Mouse (Mus musculus) B cell, adult 62 days (primary cell): ENCODE measurements around the gene Snx17. TPM values are rescaled to one million over a fixed set of nuclear protein-coding genes. Genes with fewer than 3 reads are reported as not detected.

Experiments
- total RNA-seq: library from RNA; stranded (reverse); gene quantifications from 4 replicates; pipeline ENCODE4 v1.2.4, GENCODE M21; 2023

Gene Snx17
- 76.6 to 85.0 TPM (median 80.1 TPM) in 4 replicates for total RNA-seq

GRCm38 (mm10) chr5:31192939-31193630, at the start of gene Snx17, which contains the start of gene Eif2b4:
Gene Snx17, plus strand, starts transcription at chr5:31193227.
Gene Eif2b4, minus strand, starts transcription at chr5:31193430.

GRCm38 (mm10) chr5:31154152-31154553, 38.9 kb upstream of the Snx17 start, which contains the start of gene Mpv17:
Gene Mpv17, minus strand, starts transcription at chr5:31154251.

GRCm38 (mm10) chr5:31179766-31180630, 13.0 kb upstream of the Snx17 start, which contains the start of the genes Gm29609 and Gtf3c2:
Gene Gm29609, minus strand, starts transcription at chr5:31179911.
Gene Gtf3c2, minus strand, starts transcription at chr5:31180144.

GRCm38 (mm10) chr5:31201742-31202590, 8.9 kb downstream of the Snx17 start, which contains the start of gene Zfp513:
Gene Zfp513, minus strand, starts transcription at chr5:31202303.

GRCm38 (mm10) chr5:31220448-31221303, 27.6 kb downstream of the Snx17 start, which contains the start of gene Ppm1g:
Gene Ppm1g, minus strand, starts transcription at chr5:31220687.

GRCm38 (mm10) chr5:31240637-31241521, 47.9 kb downstream of the Snx17 start, which contains the start of the genes Nrbp1 and Gm9970:
Gene Nrbp1, plus strand, starts transcription at chr5:31240864.
Gene Gm9970, minus strand, starts transcription at chr5:31241232.

Other genes with a start within 250 kb of the Snx17 start
- gene Cgref1, start 247.6 kb upstream of the Snx17 start, total RNA-seq = not detected in 4 replicates
- 172 to 183 TPM (median 175 TPM) in 4 replicates for gene Preb, start 232.9 kb upstream of the Snx17 start, total RNA-seq
- gene Tcf23, start 224.6 kb upstream of the Snx17 start, total RNA-seq = not detected in 4 replicates
- gene Atraid, start 144.9 kb upstream of the Snx17 start, total RNA-seq = 37.9 to 46.1 TPM (median 41.7 TPM) in 4 replicates
- 7.6 to 20.0 TPM (median 10.9 TPM) in 4 replicates for gene Slc5a6, start 144.3 kb upstream of the Snx17 start, total RNA-seq
- gene Cad, start 138.4 kb upstream of the Snx17 start, total RNA-seq = 54.8 to 65.9 TPM (median 59.3 TPM) in 4 replicates
- not detected in 4 replicates for gene Dnajc5g, start 86.9 kb upstream of the Snx17 start, total RNA-seq
- gene Slc30a3, start 85.0 kb upstream of the Snx17 start, total RNA-seq = 0.25 to 0.92 TPM (median 0.47 TPM) in 4 replicates
- not detected in 4 replicates for gene Trim54, start 76.5 kb upstream of the Snx17 start, total RNA-seq
- not detected in 4 replicates for gene Ucn, start 54.4 kb upstream of the Snx17 start, total RNA-seq
- gene Mpv17, start 39.0 kb upstream of the Snx17 start, total RNA-seq = 17.5 to 21.4 TPM (median 20.8 TPM) in 4 replicates
- gene Gm29609, start 13.3 kb upstream of the Snx17 start, total RNA-seq = 3.7 to 7.9 TPM (median 4.9 TPM) in 4 replicates
- 190 to 210 TPM (median 197 TPM) in 4 replicates for gene Gtf3c2, start 13.1 kb upstream of the Snx17 start, total RNA-seq
- 35.8 to 48.8 TPM (median 48.1 TPM) in 4 replicates for gene Eif2b4, start 203 bp downstream of the Snx17 start, total RNA-seq
- 63.4 to 83.9 TPM (median 65.2 TPM) in 4 replicates for gene Zfp513, start 9.1 kb downstream of the Snx17 start, total RNA-seq
- gene Ppm1g, start 27.5 kb downstream of the Snx17 start, total RNA-seq = 155 to 180 TPM (median 177 TPM) in 4 replicates
- gene Nrbp1, start 47.6 kb downstream of the Snx17 start, total RNA-seq = 324 to 366 TPM (median 340 TPM) in 4 replicates
- gene Gm9970, start 48.0 kb downstream of the Snx17 start, total RNA-seq = 1.2 TPM in 1 of 4 replicates, not detected in the others
- 24.6 to 30.6 TPM (median 28.6 TPM) in 4 replicates for gene Krtcap3, start 58.5 kb downstream of the Snx17 start, total RNA-seq
- gene Ift172, start 97.9 kb downstream of the Snx17 start, total RNA-seq = 35.4 to 45.0 TPM (median 40.9 TPM) in 4 replicates
- 0.63 to 3.9 TPM (median 1.9 TPM) in 4 replicates for gene Fndc4, start 102.9 kb downstream of the Snx17 start, total RNA-seq
- 0.24 TPM in 1 of 4 replicates, not detected in the others for gene Gckr, start 104.2 kb downstream of the Snx17 start, total RNA-seq